Mouse (Mus musculus): ENCODE data around the gene Cers2. TPM values are rescaled to one million over a fixed set of nuclear protein-coding genes. Genes with fewer than 3 reads are reported as not detected.

Gene Cers2
- total RNA-seq, 4 experiments from 2014 or later: 51.9 to 63.7 (median 56.1) TPM

Other genes starting within 250 kb of the Cers2 start
- 10 to 100 TPM; 49.9 to 53.7 (median 51.0) TPM for gene Pip5k1a, start 207.9 kb upstream of the Cers2 start, total RNA-seq (2022)
- gene Vps72, start 203.8 kb upstream of the Cers2 start, total RNA-seq (2022): 10 to 100 TPM; 42.8 to 48.3 (median 43.1) TPM
- under 1 TPM in 2 of 4 experiments, not detected in 2; 0.51 to 0.62 TPM for gene Tmod4, start 190.3 kb upstream of the Cers2 start, total RNA-seq (2022)
- 10 to 100 TPM; 49.3 to 55.8 (median 50.5) TPM for gene Scnm1, start 180.8 kb upstream of the Cers2 start, total RNA-seq (2022)
- gene Lysmd1, start 180.7 kb upstream of the Cers2 start, total RNA-seq (2022): 10 to 100 TPM; 12.8 to 17.7 (median 15.5) TPM
- gene Tnfaip8l2, start 172.4 kb upstream of the Cers2 start, total RNA-seq (2022): 1 to 10 TPM; 2.3 to 6.7 (median 4.3) TPM
- gene Sema6c, start 154.3 kb upstream of the Cers2 start, total RNA-seq (2022): 10 to 100 TPM; 22.8 to 27.3 (median 24.9) TPM
- gene Gabpb2, start 96.9 kb upstream of the Cers2 start, total RNA-seq (2022): 10 to 100 TPM; 10.4 to 12.5 (median 12.1) TPM
- 10 to 100 TPM; 63.5 to 76.2 (median 69.3) TPM for gene Cdc42se1, start 86.1 kb upstream of the Cers2 start, total RNA-seq (2022)
- 100 to 1,000 TPM; 280 to 293 (median 288) TPM for gene Mllt11, start 82.6 kb upstream of the Cers2 start, total RNA-seq (2022)
- under 1 TPM; 0.24 to 0.67 (median 0.41) TPM for gene Gm128, start 73.2 kb upstream of the Cers2 start, total RNA-seq (2022)
- gene Bnipl, start 63.6 kb upstream of the Cers2 start, total RNA-seq (2022): under 1 TPM in 3 of 4 experiments, not detected in 1; 0.37 to 0.72 (median 0.67) TPM
- gene Mindy1, start 33.4 kb upstream of the Cers2 start, total RNA-seq (2022): 10 to 100 TPM; 20.7 to 24.3 (median 22.4) TPM
- 10 to 100 TPM; 24.0 to 27.2 (median 25.2) TPM for gene Prune1, start 32.7 kb upstream of the Cers2 start, total RNA-seq (2022)
- gene Anxa9, start 7.6 kb upstream of the Cers2 start, total RNA-seq (2022): 1 to 10 TPM in 2 of 4 experiments, under 1 TPM in 2; 0.33 to 1.6 (median 0.93) TPM
- 10 to 100 TPM; 31.6 to 36.9 (median 34.8) TPM for gene Setdb1, start 42.4 kb downstream of the Cers2 start, total RNA-seq (2022)
- not detected for gene 4930558C23Rik, start 88.0 kb downstream of the Cers2 start, total RNA-seq (2022)
- 10 to 100 TPM; 30.4 to 37.0 (median 34.0) TPM for gene Arnt, start 119.6 kb downstream of the Cers2 start, total RNA-seq (2022)
- 1 to 10 TPM; 4.4 to 5.2 (median 5.0) TPM for gene Ctsk, start 184.5 kb downstream of the Cers2 start, total RNA-seq (2022)
- 100 to 1,000 TPM in 2 of 4 experiments, 10 to 100 TPM in 2; 59.3 to 341 (median 163) TPM for gene Ctss, start 212.0 kb downstream of the Cers2 start, total RNA-seq (2022)
- gene Hormad1, start 244.9 kb downstream of the Cers2 start, total RNA-seq (2022): not detected